Mouse (Mus musculus): Measurements from ENCODE around the gene Hyal3.

- TF ChIP-seq CTCF (IDR thresholded peaks at IDR 0.05; ENCODE audit: low read depth) (no peak), EP300 (IDR thresholded peaks at IDR 0.05; ENCODE audit: low read depth) (no peak)
These were observed 28.7 kb upstream of the Hyal3 start for GRCm38 (mm10) chr9:107551890-107552355.

All from liver, postnatal 0 days (tissue).